Mouse (Mus musculus) hindbrain, embryonic 14.5 days (tissue): ENCODE data around the gene Zfp536. TPM values are rescaled to one million over a fixed set of nuclear protein-coding genes. Genes with fewer than 3 reads are reported as not detected.
A peak's percentile ranks its signal among the peaks of the same experiment; 100 is the strongest.

Experiments used
- ATAC-seq: fragments of 200-750 bp; cut with Nextera tagmentation; 2 replicates; pipeline ENCODE4 v1.8.0; 2017; ENCODE audit warnings: moderate number of reproducible peaks, mild to moderate bottlenecking, moderate TSS enrichment, moderate library complexity; ENCODE audit not compliant: low FRiP score
- DNase-seq: peaks from one replicate; pipeline ENCODE4 v3.0.0-alpha.2; 2015; ENCODE audit warnings: low spot score
- H3K27ac ChIP-seq: fragments of 300-500 bp; sonication (generic); 2 replicates; pipeline ENCODE4 v1.5.1; 2014; ENCODE audit warnings: mild to moderate bottlenecking, moderate library complexity
- H3K27me3 ChIP-seq: fragments of 300-500 bp; sonication (generic); 2 replicates; pipeline ENCODE4 v1.6.1; 2014; ENCODE audit warnings: mild to moderate bottlenecking, low read length, mixed read lengths; ENCODE audit not compliant: control insufficient read depth, insufficient read depth
- H3K36me3 ChIP-seq: fragments of 300-500 bp; sonication (generic); replicated peaks from 2 replicates; pipeline ENCODE4 v1.6.1; 2014; ENCODE audit not compliant: control insufficient read depth, insufficient read depth
- H3K4me1 ChIP-seq: fragments of 300-500 bp; sonication (generic); replicated peaks from 2 replicates; pipeline ENCODE4 v1.6.1; 2014; ENCODE audit warnings: antibody characterized with exemption, low read length, mixed read lengths; ENCODE audit not compliant: control insufficient read depth, insufficient read depth
- H3K4me2 ChIP-seq: fragments of 300-500 bp; sonication (generic); replicated peaks from 2 replicates; pipeline ENCODE4 v1.6.1; 2014; ENCODE audit warnings: mild to moderate bottlenecking, moderate library complexity
- H3K4me3 ChIP-seq: fragments of 300-500 bp; sonication (generic); replicated peaks from 2 replicates; pipeline ENCODE4 v1.5.1; 2014; ENCODE audit warnings: mild to moderate bottlenecking, low read length
- H3K9ac ChIP-seq: fragments of 300-500 bp; sonication (generic); 2 replicates; pipeline ENCODE4 v1.6.1; 2014
- H3K9me3 ChIP-seq: fragments of 300-500 bp; sonication (generic); 2 replicates; pipeline ENCODE4 v1.6.1; 2016; ENCODE audit warnings: low read length; ENCODE audit not compliant: control insufficient read depth
- WGBS: fragments of 180-500 bp; shearing (Covaris S2); extraction: QIAGEN DNeasy Blood & Tissue Kit; methylation state at CpG from one replicate; pipeline ENCODE4 v1.1.7; 2014; 5-methylcytosine and 5-hydroxymethylcytosine counted together
- polyA plus RNA-seq: library from polyadenylated mRNA; unstranded; fragments of >200 nt; fragmentation: Nextera tagmentation; extraction: Ambion mirVana; gene quantifications from 2 replicates; pipeline ENCODE4 v1.2.1, GENCODE M21; 2014

Gene Zfp536
- polyA plus RNA-seq, 1 experiment from 2014 or later, result 43.0 TPM

DNA sequence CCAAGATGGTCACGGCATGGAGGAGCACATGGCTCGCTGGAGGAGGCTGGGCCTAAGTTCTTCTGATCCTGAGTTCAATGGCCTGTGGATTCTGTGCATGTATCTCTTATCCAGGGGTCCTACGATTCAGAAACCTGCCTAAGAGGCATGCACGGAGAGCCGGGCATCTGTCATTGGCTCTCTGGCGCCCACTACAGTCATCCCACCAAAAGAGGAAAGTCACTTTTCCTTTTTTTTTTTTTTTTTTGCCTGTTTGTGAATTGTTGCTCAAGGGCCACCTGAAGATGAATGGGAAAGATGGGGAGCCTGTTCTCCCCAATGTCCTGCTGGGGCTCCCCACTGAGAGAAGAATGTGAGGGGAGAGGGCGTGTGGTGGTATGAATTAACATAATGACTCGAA is 301.7 kb downstream of the Zfp536 start:
- H3K27me3 ChIP-seq, result no peaks in the 10 kb centered on the region
- H3K36me3 ChIP-seq, result no peaks in the 10 kb centered on the region
- no peak overlapping the region for H3K9ac ChIP-seq
- H3K4me3 ChIP-seq, result no peak overlapping the region
- DNase-seq (no peak), ATAC-seq (no peak)
- no peaks in the 10 kb centered on the region for H3K4me1 ChIP-seq
- no peaks in the 10 kb centered on the region for H3K9me3 ChIP-seq
- WGBS, result 50% methylated on average over 8 of the region's 8 CpGs
- H3K27ac ChIP-seq, result no peak overlapping the region
- no peak overlapping the region for H3K4me2 ChIP-seq

DNA sequence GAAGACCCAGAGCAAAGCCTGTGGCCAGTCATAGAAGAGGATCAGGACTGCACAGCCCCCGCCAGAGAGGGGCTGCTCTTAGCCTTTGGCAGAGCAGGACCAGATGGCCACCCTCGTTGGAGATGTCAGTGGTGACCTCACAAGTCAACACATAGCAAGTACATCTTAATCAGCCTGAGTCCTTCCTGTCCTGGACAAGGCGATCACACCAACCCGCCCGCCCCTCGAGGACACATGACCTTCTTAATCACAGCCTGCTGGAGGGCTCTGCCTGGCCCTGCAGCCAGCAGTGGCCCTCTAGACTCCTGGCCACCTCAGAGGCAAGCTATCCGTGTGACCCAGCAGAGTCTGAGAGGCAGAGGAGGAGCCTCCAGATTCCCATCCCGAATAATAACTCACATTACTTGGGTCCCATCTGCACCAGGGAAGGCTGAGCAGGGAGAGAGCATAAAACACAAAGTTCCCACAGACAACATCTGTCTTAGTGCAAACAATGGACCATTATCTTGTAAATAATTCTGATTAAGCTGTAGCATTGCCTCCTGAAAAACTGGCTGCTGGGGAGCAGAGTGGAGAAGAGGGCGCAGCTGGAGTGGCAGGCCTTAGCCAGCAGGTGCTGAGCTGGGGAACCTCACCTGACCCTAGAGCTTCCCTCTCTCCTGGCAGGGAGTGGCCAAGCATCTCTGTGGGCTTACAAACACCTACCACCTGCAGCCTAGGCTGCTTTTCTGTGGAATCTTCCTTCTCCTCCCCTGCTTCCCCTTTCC is 306.8 kb downstream of the Zfp536 start:
- no peaks in the 10 kb centered on the region for H3K36me3 ChIP-seq
- no peak overlapping the region for H3K27ac ChIP-seq
- WGBS, result 49% methylated on average over 9 of the region's 9 CpGs
- H3K4me2 ChIP-seq, result no peak overlapping the region
- DNase-seq, result no peak
- ATAC-seq, result no peak
- no peak overlapping the region for H3K4me3 ChIP-seq
- H3K27me3 ChIP-seq, result no peaks in the 10 kb centered on the region
- no peak overlapping the region for H3K9ac ChIP-seq
- peaks cover 3% of the 10 kb centered on the region; the same call in 1 of the 2 replicates for H3K4me1 ChIP-seq
- no peaks in the 10 kb centered on the region for H3K9me3 ChIP-seq

DNA sequence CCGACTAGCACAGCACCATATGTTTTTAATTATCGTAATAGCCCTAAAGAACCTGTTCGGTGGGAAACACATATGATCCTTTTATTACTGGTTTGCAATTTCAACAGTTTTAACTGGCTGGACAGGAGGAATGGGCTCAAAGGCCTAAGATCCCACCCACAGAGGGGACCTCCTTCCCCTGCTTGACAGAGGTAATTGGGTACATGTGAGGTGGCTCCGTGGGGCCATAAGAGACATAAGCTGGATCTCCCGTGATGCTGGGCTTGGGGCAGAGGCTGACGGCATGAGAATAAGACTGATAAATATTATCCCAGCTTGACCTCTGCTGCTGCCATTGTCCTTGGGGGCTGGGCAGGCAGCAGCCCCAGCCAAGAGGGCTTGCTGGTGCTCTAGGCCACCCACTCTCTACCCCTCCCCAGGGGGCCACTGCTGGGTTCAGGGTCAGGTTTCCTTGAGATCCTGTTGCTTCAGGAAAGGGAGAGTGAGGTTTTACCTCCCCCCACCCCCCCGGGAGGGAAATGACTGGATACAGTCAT is 309.2 kb downstream of the Zfp536 start:
- no peak overlapping the region for H3K4me3 ChIP-seq
- no peak overlapping the region for H3K9ac ChIP-seq
- ATAC-seq (no peak; the same call in 1 of the 2 replicates), DNase-seq (no peak)
- no peak overlapping the region for H3K4me2 ChIP-seq
- 48% methylated on average over 7 of the region's 7 CpGs for WGBS
- H3K27ac ChIP-seq, result no peak overlapping the region
- peaks cover 3% of the 10 kb centered on the region; the same call in 1 of the 2 replicates for H3K4me1 ChIP-seq
- no peaks in the 10 kb centered on the region for H3K36me3 ChIP-seq
- H3K27me3 ChIP-seq, result no peaks in the 10 kb centered on the region
- no peaks in the 10 kb centered on the region for H3K9me3 ChIP-seq

DNA sequence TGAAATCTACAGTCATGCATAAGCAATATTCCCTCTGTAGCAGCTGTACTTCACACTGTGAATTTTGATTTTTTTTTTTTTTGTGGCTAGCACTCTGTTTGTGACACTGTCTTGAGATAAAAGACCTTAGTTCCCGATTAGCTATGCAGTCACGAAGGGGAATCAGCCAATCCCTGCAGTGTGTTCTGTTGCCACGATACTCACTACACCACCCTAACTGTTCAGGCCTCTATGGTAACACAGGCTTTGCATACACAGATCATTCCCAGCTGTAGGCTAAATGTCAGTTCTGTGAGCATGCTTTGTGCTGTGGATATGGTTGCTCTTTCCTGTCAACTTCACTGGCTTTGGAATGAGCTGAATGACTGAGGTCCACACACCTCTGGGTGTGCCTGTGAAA is 325.9 kb downstream of the Zfp536 start:
- Histone ChIP-seq H3K9ac (no peak overlapping the region), H3K36me3 (no peaks in the 10 kb centered on the region), H3K4me1 (no peaks in the 10 kb centered on the region), H3K27ac (no peak overlapping the region), H3K4me3 (no peak overlapping the region), H3K27me3 (no peaks in the 10 kb centered on the region), H3K4me2 (no peak overlapping the region), H3K9me3 (no peaks in the 10 kb centered on the region)
- ATAC-seq, result no peak
- DNase-seq, result no peak
- WGBS, result 67% methylated on average over 3 of the region's 3 CpGs

DNA sequence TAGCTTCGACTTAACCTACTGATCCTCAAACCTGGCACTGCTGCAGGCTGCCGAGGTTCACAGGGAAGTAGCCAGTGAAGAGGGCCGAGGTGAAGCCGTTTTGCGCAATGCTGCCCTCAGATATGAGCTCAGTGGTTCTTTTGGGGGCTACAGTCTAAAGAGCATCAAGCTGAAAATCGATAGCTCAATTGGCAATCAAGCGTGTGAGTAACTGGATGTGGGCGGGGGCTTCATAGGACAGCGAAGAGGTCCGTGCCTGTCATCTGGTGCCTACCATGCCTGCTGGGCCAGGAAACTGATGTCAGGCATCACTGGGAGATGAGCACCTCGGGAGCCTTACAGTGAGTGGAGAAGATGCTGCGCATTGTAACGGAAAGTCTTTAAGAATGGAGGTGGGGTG is 333.5 kb downstream of the Zfp536 start:
- H3K9ac ChIP-seq, result no peak overlapping the region
- whole genome bisulfite sequencing, result 81% methylated on average over 13 of the region's 13 CpGs

DNA sequence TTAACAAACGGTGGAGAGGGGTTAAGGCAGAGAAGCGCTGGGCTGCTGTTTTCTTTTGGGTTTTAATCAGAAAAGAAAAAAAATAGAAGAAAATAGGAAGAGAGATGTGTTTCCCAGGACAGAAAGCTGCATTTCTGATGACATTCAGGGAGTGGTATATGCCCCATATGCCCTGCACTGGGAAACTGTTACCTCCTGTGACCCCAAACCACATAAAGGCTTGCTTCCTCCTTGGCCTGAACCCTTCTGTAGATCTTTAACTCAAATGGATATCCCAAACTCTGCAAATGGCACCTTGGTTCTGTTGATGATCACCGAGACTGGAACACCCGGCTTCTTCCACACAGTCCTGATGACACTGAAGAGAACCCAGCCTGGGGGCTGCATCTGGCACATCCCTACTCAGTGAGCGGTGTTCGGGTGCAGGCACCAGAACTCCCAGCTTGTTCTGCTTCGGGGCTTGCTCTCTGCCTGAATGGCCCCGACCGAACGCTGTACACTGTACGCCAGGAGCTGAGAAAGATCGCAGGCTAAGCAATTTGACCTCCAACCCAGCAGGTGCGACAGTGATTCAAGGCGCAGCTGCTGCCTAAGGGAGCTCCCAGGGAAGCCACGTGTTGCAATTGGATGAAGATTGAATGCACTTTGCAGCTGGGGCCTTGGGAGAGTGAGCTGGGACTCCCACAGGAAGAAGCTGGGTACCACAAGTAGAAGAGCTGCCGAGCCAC is 334.2 kb downstream of the Zfp536 start:
- no peaks in the 10 kb centered on the region for H3K36me3 ChIP-seq
- H3K4me2 ChIP-seq, result no peak overlapping the region
- no peak overlapping the region for H3K9ac ChIP-seq
- H3K27ac ChIP-seq, result no peak overlapping the region
- H3K27me3 ChIP-seq, result no peaks in the 10 kb centered on the region
- H3K4me3 ChIP-seq, result no peak overlapping the region
- H3K4me1 ChIP-seq, result peaks cover 4% of the 10 kb centered on the region; the same call in 1 of the 2 replicates
- peak; percentile 55; the same call in 1 of the 2 replicates for ATAC-seq
- peak; percentile 39 for DNase-seq
- 30% methylated on average over 16 of the region's 16 CpGs for WGBS
- no peaks in the 10 kb centered on the region for H3K9me3 ChIP-seq

More for the DNA sequence above, 333.5 kb downstream of the Zfp536 start:
- no peak overlapping the region for H3K4me2 ChIP-seq
- H3K27ac ChIP-seq, result no peak overlapping the region
- H3K4me3 ChIP-seq, result no peak overlapping the region
- peaks cover 4% of the 10 kb centered on the region; the same call in 1 of the 2 replicates for H3K4me1 ChIP-seq
- DNase-seq (no peak), ATAC-seq (0 out of 2 replicates have a peak, but pooled peaks have one; percentile 11)
- H3K36me3 ChIP-seq, result no peaks in the 10 kb centered on the region
- H3K9me3 ChIP-seq, result no peaks in the 10 kb centered on the region
- no peaks in the 10 kb centered on the region for H3K27me3 ChIP-seq

DNA sequence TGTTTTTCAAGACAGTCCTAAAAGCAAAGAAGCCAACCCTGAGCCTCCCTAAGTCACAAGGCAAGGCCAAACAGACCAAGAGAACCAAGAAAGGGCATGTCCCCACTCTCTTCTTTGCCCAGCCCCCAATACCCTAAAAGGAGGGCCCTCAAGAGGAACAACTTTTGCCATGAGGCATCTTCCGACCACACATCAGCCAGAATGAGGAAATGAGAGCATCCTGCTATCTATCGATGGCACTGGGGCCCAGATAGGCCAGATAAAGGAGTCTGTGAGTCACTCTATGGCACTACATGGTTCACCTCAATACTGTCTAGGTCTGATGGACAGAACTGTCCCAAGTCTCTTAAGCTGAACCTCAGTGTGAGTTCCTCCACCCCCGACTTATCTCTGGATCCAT is 335.6 kb downstream of the Zfp536 start:
- H3K27me3 ChIP-seq, result no peaks in the 10 kb centered on the region
- no peak overlapping the region for H3K4me2 ChIP-seq
- no peak overlapping the region for H3K27ac ChIP-seq
- no peaks in the 10 kb centered on the region for H3K36me3 ChIP-seq
- H3K9ac ChIP-seq, result no peak overlapping the region
- H3K4me3 ChIP-seq, result no peak overlapping the region
- peaks cover 8% of the 10 kb centered on the region; the same call in 1 of the 2 replicates for H3K4me1 ChIP-seq
- DNase-seq, result no peak
- WGBS, result 94% methylated on average over 3 of the region's 3 CpGs
- ATAC-seq, result no peak
- no peaks in the 10 kb centered on the region for H3K9me3 ChIP-seq

DNA sequence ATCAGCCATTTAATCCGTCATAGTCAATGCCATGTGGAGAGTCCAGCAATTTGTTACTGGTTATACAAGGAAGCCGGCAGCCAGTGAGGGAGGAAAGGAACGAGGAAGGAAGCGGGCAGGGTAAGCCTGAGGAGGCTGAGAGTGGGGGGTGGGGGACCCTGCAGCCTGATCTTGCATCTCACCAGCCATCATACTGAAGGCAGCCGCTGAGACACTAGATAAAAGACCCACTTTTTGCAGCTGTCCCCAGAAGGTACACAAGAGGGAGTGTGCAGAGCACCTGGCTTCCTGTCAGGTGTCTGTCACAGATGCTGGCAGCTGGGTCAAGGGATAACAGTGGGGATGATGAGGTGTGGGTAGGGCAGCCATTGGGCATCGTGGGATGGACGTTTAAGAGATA is 340.3 kb downstream of the Zfp536 start:
- DNase-seq (no peak), ATAC-seq (peak; percentile 14; the same call in 1 of the 2 replicates)
- Histone ChIP-seq H3K36me3 (no peaks in the 10 kb centered on the region), H3K4me3 (no peak overlapping the region), H3K4me2 (no peak overlapping the region), H3K9ac (no peak overlapping the region), H3K4me1 (peaks cover 12% of the 10 kb centered on the region; the same call in 1 of the 2 replicates), H3K27ac (no peak overlapping the region), H3K27me3 (no peaks in the 10 kb centered on the region), H3K9me3 (no peaks in the 10 kb centered on the region)
- 58% methylated on average over 7 of the region's 7 CpGs for WGBS

DNA sequence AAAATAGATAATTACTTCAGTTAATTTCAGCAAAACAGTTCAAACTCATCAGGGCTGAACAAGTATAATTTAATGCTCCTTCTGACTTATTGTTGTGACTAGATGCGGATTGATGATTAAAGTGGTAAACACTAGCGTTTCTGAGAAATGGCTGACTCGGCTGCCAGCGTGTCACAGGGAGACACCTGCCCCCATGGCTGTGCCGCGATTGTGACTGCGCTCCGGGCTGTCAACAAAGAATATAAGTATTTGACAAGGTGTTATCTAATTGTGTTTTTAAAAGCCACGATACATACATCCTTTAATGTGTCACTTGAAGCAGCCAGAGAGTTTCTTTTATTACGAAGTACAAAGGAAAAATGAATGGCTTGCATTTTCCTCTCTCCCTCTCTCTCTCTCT is 342.0 kb downstream of the Zfp536 start:
- H3K36me3 ChIP-seq, result no peaks in the 10 kb centered on the region
- no peaks in the 10 kb centered on the region for H3K9me3 ChIP-seq
- no peak overlapping the region for H3K4me3 ChIP-seq
- H3K9ac ChIP-seq, result no peak overlapping the region
- ATAC-seq, result no peak
- no peaks in the 10 kb centered on the region for H3K27me3 ChIP-seq
- H3K4me1 ChIP-seq, result peaks cover 12% of the 10 kb centered on the region; the same call in 1 of the 2 replicates
- H3K27ac ChIP-seq, result 0 out of 2 replicates have a peak overlapping the region, but pooled peaks have one; percentile 38
- 52% methylated on average over 10 of the region's 10 CpGs for WGBS
- H3K4me2 ChIP-seq, result no peak overlapping the region
- DNase-seq, result no peak
